Mouse (Mus musculus): Measurements from ENCODE around the gene Becn1. TPM values are rescaled to one million over a fixed set of nuclear protein-coding genes. Genes with fewer than 3 reads are reported as not detected.
"Not testable (repeated sequence)": the region's sequence is repeated elsewhere in the genome, so short reads cannot be mapped to it uniquely, and the experiment has no call there.

Gene Becn1
- polyA plus RNA-seq, 1 experiment from 2014 or later = 135 TPM

GRCm38 (mm10) chr11:101330961-101331360 lies 28.9 kb upstream of the Becn1 start:
- ATAC-seq (ENCODE audit: insufficient read depth, low FRiP score, low read depth); H3K27me3 ChIP-seq (replicated peaks); H3K9ac ChIP-seq; H3K9me3 ChIP-seq; H3K4me3 ChIP-seq (replicated peaks); H3K36me3 ChIP-seq; H3K4me1 ChIP-seq; H3K4me2 ChIP-seq: not testable (repeated sequence)
- H3K27ac ChIP-seq = peak overlapping the region; percentile 63; the same call in 1 of the 2 replicates
- 70% methylated on average over 6 of the region's 6 CpGs for WGBS

DNA sequence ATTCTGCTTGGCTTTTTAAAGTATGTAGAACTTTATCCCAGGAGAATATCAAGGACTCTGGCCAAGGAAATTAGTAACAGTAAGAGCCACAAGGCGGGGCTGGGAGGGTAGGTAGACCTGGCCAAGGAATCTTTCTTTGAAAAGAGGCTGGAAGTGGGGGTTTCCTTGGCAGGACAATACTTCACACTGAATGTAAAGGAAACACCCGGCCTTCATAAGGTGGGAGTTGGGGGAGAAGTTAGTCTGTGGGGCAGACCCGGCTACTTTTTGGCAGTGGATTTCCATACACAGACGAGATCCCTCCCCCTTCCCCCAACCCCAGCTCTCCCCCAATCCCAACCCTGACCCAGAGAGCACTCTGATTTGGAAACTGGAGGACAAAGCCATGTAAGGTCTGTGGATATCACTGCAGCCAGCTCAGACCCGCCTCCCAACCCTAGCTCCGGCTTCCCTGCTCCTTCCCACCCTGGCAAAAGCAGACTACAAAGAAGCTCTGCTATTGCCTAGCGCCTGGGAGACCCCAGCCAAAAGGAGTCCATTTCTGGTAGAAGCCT lies 28.4 kb upstream of the Becn1 start, which contains the start of gene Aoc3:
Gene Aoc3 (plus strand): TSS at position 235 of the 554 bp plus-strand sequence.
- ATAC-seq (ENCODE audit: insufficient read depth, low FRiP score, low read depth) = peak; percentile 40; the same call in 1 of the 2 replicates
- Histone ChIP-seq H3K27ac (peak within 1 kb of the TSS; percentile 63; the same call in 1 of the 2 replicates), H3K27me3 (replicated peaks) (no peaks in the 10 kb centered on the region), H3K9ac (no peak within 1 kb of the TSS), H3K36me3 (peaks cover 3% of the 10 kb centered on the region; the same call in 1 of the 2 replicates), H3K4me3 (replicated peaks) (no peak within 1 kb of the TSS), H3K4me2 (no peak within 1 kb of the TSS; the same call in 1 of the 2 replicates), H3K9me3 (no peaks in the 10 kb centered on the region), H3K4me1 (0 out of 2 replicates have a peak, but pooled peaks cover 3% of the 10 kb centered on the region)
- 57% methylated on average over 7 of the region's 7 CpGs for WGBS

DNA sequence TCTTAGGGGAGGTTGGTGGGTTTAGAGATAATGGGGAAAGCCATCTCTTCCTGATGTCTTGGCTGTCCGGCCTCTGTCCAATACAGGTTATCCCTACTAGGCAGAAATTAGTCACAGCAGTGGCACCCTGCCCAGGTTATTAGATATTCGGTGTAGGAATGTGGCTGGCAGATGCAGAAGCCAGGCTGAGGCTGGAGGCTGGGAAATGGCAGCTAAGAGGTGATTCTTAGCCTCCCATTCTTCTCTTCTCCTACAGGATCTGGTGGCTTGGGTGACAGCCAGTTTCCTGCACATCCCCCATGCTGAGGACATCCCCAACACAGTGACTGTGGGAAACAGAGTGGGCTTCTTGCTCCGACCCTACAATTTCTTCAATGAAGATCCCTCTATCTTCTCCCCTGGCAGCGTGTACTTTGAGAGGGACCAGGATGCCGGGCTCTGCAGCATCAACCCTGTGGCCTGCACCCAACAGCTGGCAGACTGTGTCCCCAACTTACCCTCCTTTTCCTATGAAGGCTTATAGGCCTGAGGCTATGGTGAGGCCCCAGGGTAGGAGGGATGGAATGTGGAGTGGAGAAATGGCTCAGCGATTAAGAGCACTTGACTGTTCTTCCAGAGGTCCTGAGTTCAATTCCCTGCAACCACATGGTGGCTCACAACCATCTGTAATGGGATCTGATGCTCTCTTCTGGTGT lies 27.0 kb upstream of the Becn1 start:
- Histone ChIP-seq H3K9me3 (no peaks in the 10 kb centered on the region), H3K4me2 (no peak overlapping the region), H3K9ac (no peak overlapping the region), H3K27ac (no peak overlapping the region), H3K4me3 (replicated peaks) (no peak overlapping the region), H3K27me3 (replicated peaks) (no peaks in the 10 kb centered on the region), H3K36me3 (peaks cover 16% of the 10 kb centered on the region), H3K4me1 (0 out of 2 replicates have a peak, but pooled peaks cover 3% of the 10 kb centered on the region)
- WGBS = 80% methylated on average over 6 of the region's 6 CpGs
- ATAC-seq (ENCODE audit: insufficient read depth, low FRiP score, low read depth) = no peak

DNA sequence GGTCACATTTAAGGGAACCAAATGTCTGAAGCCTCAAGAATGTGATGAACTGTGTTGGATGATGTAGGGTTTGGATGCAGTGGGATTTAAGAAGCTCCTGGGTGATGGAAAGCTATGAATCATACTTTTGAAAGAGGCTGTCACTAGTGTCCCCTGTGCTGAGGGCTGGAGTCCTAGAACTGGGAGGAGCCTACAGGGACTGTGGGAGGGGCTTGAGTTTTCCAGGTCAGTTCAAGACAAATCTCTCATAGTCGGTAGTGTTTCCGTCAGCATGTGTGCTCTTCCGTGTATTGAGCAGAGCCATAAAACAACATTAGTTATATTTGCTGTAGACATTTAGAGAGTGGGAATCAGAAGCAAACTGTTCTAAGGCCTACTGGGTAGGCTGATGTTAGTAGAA lies 25.2 kb upstream of the Becn1 start:
- H3K27ac ChIP-seq = no peak overlapping the region
- 42% methylated on average over 3 of the region's 3 CpGs for WGBS

GRCm38 (mm10) chr11:101326147-101326546 lies 24.1 kb upstream of the Becn1 start:
- Histone ChIP-seq H3K4me2 (no peak overlapping the region), H3K4me1 (0 out of 2 replicates have a peak, but pooled peaks cover 3% of the 10 kb centered on the region), H3K4me3 (replicated peaks) (no peak overlapping the region), H3K36me3 (peaks cover 36% of the 10 kb centered on the region), H3K27ac (no peak overlapping the region), H3K27me3 (replicated peaks) (no peaks in the 10 kb centered on the region), H3K9me3 (no peaks in the 10 kb centered on the region), H3K9ac (no peak overlapping the region)
- 87% methylated on average over 11 of the region's 11 CpGs for WGBS
- no peak for ATAC-seq (ENCODE audit: insufficient read depth, low FRiP score, low read depth)

More for the DNA sequence above, 25.2 kb upstream of the Becn1 start:
- Histone ChIP-seq H3K9me3 (no peaks in the 10 kb centered on the region), H3K4me1 (0 out of 2 replicates have a peak, but pooled peaks cover 3% of the 10 kb centered on the region), H3K9ac (no peak overlapping the region), H3K27me3 (replicated peaks) (no peaks in the 10 kb centered on the region), H3K4me2 (no peak overlapping the region), H3K36me3 (peaks cover 27% of the 10 kb centered on the region), H3K4me3 (replicated peaks) (no peak overlapping the region)
- no peak for ATAC-seq (ENCODE audit: insufficient read depth, low FRiP score, low read depth)

- peaks cover 45% of the 10 kb centered on the region for H3K36me3 ChIP-seq
- not testable (repeated sequence) for H3K4me3 ChIP-seq (replicated peaks); H3K4me2 ChIP-seq; H3K9ac ChIP-seq; H3K9me3 ChIP-seq; H3K27ac ChIP-seq; H3K4me1 ChIP-seq; ATAC-seq (ENCODE audit: insufficient read depth, low FRiP score, low read depth); H3K27me3 ChIP-seq (replicated peaks)
- 88% methylated on average over 11 of the region's 11 CpGs for WGBS
Measured at GRCm38 (mm10) chr11:101325201-101325600, 23.1 kb upstream of the Becn1 start.

DNA sequence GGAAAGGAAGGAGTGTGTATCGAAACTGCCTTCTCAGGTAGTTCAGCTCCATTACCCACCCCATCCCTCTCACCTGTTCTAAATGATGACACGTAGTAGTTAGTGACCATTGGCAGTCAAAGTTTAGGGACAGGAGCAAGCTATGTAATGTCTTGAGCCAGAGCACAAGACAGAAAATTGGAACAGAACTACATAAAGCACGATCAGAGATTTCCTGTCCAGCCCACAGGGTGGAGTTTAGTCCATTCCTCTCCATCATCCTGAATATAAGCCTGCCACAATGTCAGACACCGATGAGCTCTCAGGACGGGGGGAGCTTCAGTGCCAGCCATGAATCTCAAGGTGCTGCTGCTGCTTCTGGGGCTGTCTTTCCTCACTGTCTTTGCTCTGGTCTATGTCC lies 22.7 kb upstream of the Becn1 start, which contains the start of gene Aoc2:
Gene Aoc2 (plus strand): TSS at position 301 of the 400 bp plus-strand sequence.
- no peaks in the 10 kb centered on the region for H3K27me3 ChIP-seq (replicated peaks)
- WGBS = 87% methylated on average over 5 of the region's 5 CpGs

DNA sequence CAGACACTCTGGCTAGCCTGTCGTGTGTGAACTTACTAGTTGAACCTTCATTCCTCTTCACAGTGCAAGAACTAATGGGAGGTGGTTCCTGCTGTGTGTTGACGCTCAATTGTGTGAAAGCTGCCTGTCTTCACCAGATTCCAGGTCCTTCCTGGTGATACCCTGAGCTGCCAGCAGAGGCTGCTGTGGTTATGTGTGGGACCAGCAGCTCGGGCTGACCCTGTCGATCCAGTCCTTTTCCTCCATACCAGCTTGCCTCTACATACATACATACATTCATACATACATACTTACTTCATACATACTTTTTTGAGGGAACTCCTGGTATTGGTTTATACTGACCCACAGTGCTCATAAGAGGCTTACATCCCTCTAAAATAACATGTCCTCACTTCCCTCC lies 21.5 kb upstream of the Becn1 start:
- no peaks in the 10 kb centered on the region for H3K4me1 ChIP-seq
- H3K27me3 ChIP-seq (replicated peaks) = no peaks in the 10 kb centered on the region
- H3K27ac ChIP-seq = no peak overlapping the region
- H3K9me3 ChIP-seq = no peaks in the 10 kb centered on the region
- no peak overlapping the region for H3K9ac ChIP-seq
- ATAC-seq (ENCODE audit: insufficient read depth, low FRiP score, low read depth) = no peak
- H3K4me3 ChIP-seq (replicated peaks) = no peak overlapping the region
- WGBS = 15% methylated on average over 4 of the region's 4 CpGs
- peaks cover 61% of the 10 kb centered on the region for H3K36me3 ChIP-seq
- H3K4me2 ChIP-seq = no peak overlapping the region

More for the DNA sequence above, 22.7 kb upstream of the Becn1 start, which contains the start of gene Aoc2:
- H3K4me3 ChIP-seq (replicated peaks) = no peak within 1 kb of the TSS
- ATAC-seq (ENCODE audit: insufficient read depth, low FRiP score, low read depth) = no peak
- H3K4me2 ChIP-seq = no peak within 1 kb of the TSS
- no peaks in the 10 kb centered on the region for H3K9me3 ChIP-seq
- H3K36me3 ChIP-seq = peaks cover 50% of the 10 kb centered on the region
- no peaks in the 10 kb centered on the region for H3K4me1 ChIP-seq
- H3K27ac ChIP-seq = no peak within 1 kb of the TSS
- H3K9ac ChIP-seq = no peak within 1 kb of the TSS

GRCm38 (mm10) chr11:101316501-101316917 lies 14.4 kb upstream of the Becn1 start:
- WGBS = under 1% methylated on average over 17 of the region's 17 CpGs

GRCm38 (mm10) chr11:101315665-101316500 lies 13.8 kb upstream of the Becn1 start, which contains the start of gene Psme3:
Gene Psme3, plus strand, starts transcription at chr11:101316213.
- H3K36me3 ChIP-seq = peaks cover 22% of the 10 kb centered on the region
- peak within 1 kb of the TSS; percentile 89 for H3K4me2 ChIP-seq
- H3K27ac ChIP-seq = peak within 1 kb of the TSS; percentile 81
- under 1% methylated on average over 62 of the region's 62 CpGs for WGBS
- ATAC-seq (ENCODE audit: insufficient read depth, low FRiP score, low read depth) = peak; percentile 90
- H3K9me3 ChIP-seq = no peaks in the 10 kb centered on the region
- H3K27me3 ChIP-seq (replicated peaks) = no peaks in the 10 kb centered on the region
- peak within 1 kb of the TSS; percentile 95 for H3K9ac ChIP-seq
- H3K4me3 ChIP-seq (replicated peaks) = peak within 1 kb of the TSS; percentile 98
- H3K4me1 ChIP-seq = peaks cover 14% of the 10 kb centered on the region; the same call in 1 of the 2 replicates

More at GRCm38 (mm10) chr11:101316501-101316917, 14.4 kb upstream of the Becn1 start:
- peak overlapping the region; percentile 89 for H3K4me2 ChIP-seq
- H3K36me3 ChIP-seq = peaks cover 28% of the 10 kb centered on the region
- peak overlapping the region; percentile 81 for H3K27ac ChIP-seq
- peak overlapping the region; percentile 95 for H3K9ac ChIP-seq
- ATAC-seq (ENCODE audit: insufficient read depth, low FRiP score, low read depth) = peak; percentile 54
- peak overlapping the region; percentile 98 for H3K4me3 ChIP-seq (replicated peaks)
- H3K4me1 ChIP-seq = peaks cover 14% of the 10 kb centered on the region; the same call in 1 of the 2 replicates
- H3K9me3 ChIP-seq = no peaks in the 10 kb centered on the region
- H3K27me3 ChIP-seq (replicated peaks) = no peaks in the 10 kb centered on the region

DNA sequence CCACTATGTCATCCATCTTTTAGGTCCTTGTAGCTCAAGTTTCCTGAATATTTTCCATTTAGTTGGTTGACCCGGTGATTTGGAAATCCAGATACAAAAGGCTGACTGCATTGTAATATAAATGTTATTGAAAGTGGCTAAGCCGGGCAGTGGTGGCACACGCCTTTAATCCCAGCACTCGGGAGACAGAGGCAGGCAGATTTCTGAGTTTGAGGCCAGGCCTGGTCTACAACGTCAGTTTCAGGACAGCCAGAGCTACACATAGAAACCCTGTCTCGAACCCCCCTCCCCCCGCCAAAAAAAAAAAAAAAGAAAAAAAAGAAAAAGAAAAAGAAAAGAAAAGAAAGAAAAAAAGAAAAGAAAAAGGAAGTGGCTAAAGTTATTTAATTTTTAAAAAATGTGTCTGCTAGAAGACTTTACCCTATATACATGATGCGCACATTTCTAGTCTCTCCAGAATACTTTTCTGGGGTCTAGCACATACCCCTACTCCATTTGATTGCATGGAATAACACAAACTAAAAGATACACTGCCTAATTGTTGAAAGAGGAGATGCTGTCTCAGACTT lies 13.1 kb upstream of the Becn1 start:
- Histone ChIP-seq H3K27ac (peak overlapping the region; percentile 81), H3K9ac (peak overlapping the region; percentile 95; the same call in 1 of the 2 replicates), H3K4me3 (replicated peaks) (peak overlapping the region; percentile 98), H3K9me3 (no peaks in the 10 kb centered on the region), H3K4me2 (peak overlapping the region; percentile 89), H3K36me3 (peaks cover 15% of the 10 kb centered on the region), H3K4me1 (peaks cover 14% of the 10 kb centered on the region; the same call in 1 of the 2 replicates), H3K27me3 (replicated peaks) (no peaks in the 10 kb centered on the region)
- WGBS = 73% methylated on average over 8 of the region's 8 CpGs
- no peak for ATAC-seq (ENCODE audit: insufficient read depth, low FRiP score, low read depth)
